Mouse (Mus musculus) small intestine, adult 2 months (tissue): ENCODE data around the gene Tom1l1.

Experiments
- CTCF ChIP-seq: fragments of 200-500 bp; IDR thresholded peaks from 2 replicates; pipeline ENCODE4 v1.5.1; 2012; ENCODE audit warnings: low read depth, mild to moderate bottlenecking, control low read depth, inconsistent platforms, low read length, moderate library complexity, mixed read lengths; ENCODE audit not compliant: insufficient replicate concordance, insufficient read length; ENCODE audit errors: extremely low read depth
- POLR2A ChIP-seq: fragments of 200-500 bp; IDR thresholded peaks from 2 replicates; pipeline ENCODE4 v1.6.1; 2012; ENCODE audit warnings: low read depth, mild to moderate bottlenecking, control low read depth, inconsistent platforms, low read length, moderate library complexity

GRCm38 (mm10) chr11:90727354-90728125 lies 39.4 kb upstream of the Tom1l1 start:
- TF ChIP-seq CTCF (no peak), POLR2A (no peak)
